Mouse (Mus musculus) MEL (cell line): ENCODE data around the gene Mtmr10. TPM values are rescaled to one million over a fixed set of nuclear protein-coding genes. Genes with fewer than 3 reads are reported as not detected.

ENCODE experiments used
- DNase-seq: peaks from one replicate; pipeline ENCODE4 v3.0.0; 2011; ENCODE audit warnings: low read depth, low spot score
- H3K27ac ChIP-seq: 2 replicates; pipeline ENCODE4 v1.5.1; 2012; ENCODE audit warnings: low read depth, mild to moderate bottlenecking, control low read depth, low read length, moderate library complexity; ENCODE audit not compliant: control insufficient read depth
- H3K27me3 ChIP-seq, 2 experiments: fragments of 150-350 bp in 1 of 2; sonication (generic) in 1 of 2; 2 replicates each; pipeline ENCODE4 v1.6.1; 2012; ENCODE audit warnings: low read length in 2 of 2, mild to moderate bottlenecking in 2 of 2, improper control_type of control experiment in 1 of 2, moderate library complexity in 1 of 2; ENCODE audit not compliant: insufficient read depth in 2 of 2, control insufficient read depth in 1 of 2
- H3K36me3 ChIP-seq, 2 experiments: 2 replicates each; pipeline ENCODE4 v1.6.1; 2012 to 2014; ENCODE audit warnings: low read length in 2 of 2, improper control_type of control experiment in 1 of 2, inconsistent platforms in 1 of 2, mild to moderate bottlenecking in 1 of 2; ENCODE audit not compliant: insufficient read depth in 2 of 2, control insufficient read depth in 1 of 2
- H3K4me1 ChIP-seq, 2 experiments: fragments of 150-350 bp in 1 of 2; sonication (generic) in 1 of 2; 2 replicates each; pipeline ENCODE4 v1.6.1; 2012; ENCODE audit warnings: low read length in 2 of 2, improper control_type of control experiment in 1 of 2, mild to moderate bottlenecking in 1 of 2; ENCODE audit not compliant: insufficient read depth in 2 of 2, control insufficient read depth in 1 of 2
- H3K4me3 ChIP-seq, 2 experiments: fragments of 150-350 bp in 1 of 2; sonication (generic) in 1 of 2; 2 replicates each; pipeline ENCODE4 v1.5.1; 2012; ENCODE audit warnings: low read depth in 2 of 2, low read length in 2 of 2, mild to moderate bottlenecking in 2 of 2, moderate library complexity in 2 of 2, control low read depth in 1 of 2, improper control_type of control experiment in 1 of 2; ENCODE audit not compliant: control insufficient read depth in 1 of 2, insufficient read depth in 1 of 2
- H3K79me2 ChIP-seq: 2 replicates; pipeline ENCODE4 v1.6.1; 2012; ENCODE audit warnings: mild to moderate bottlenecking, low read length, moderate library complexity; ENCODE audit not compliant: control insufficient read depth, poor library complexity, insufficient read depth
- H3K9ac ChIP-seq: 2 replicates; pipeline ENCODE4 v1.6.1; 2012; ENCODE audit warnings: low read depth, mild to moderate bottlenecking, control low read depth, low read length, moderate library complexity; ENCODE audit not compliant: control insufficient read depth, poor library complexity, severe bottlenecking
- H3K9me3 ChIP-seq: fragments of 150-350 bp; sonication (generic); replicated peaks from 2 replicates; pipeline ENCODE4 v1.6.1; 2012; ENCODE audit warnings: mild to moderate bottlenecking, low read length, improper control_type of control experiment, moderate library complexity; ENCODE audit not compliant: insufficient read depth
- CHD1 ChIP-seq: IDR thresholded peaks from 2 replicates; pipeline ENCODE4 v1.6.1; 2012; ENCODE audit warnings: low read depth, mild to moderate bottlenecking, inconsistent platforms, low read length, improper control_type of control experiment
- E2F4 ChIP-seq: IDR thresholded peaks from 2 replicates; pipeline ENCODE4 v1.6.1; 2011; ENCODE audit warnings: low read depth, low read length, improper control_type of control experiment, borderline replicate concordance
- EP300 ChIP-seq, 2 experiments: IDR thresholded peaks; 2 replicates each; pipeline ENCODE4 v1.6.1; 2011; ENCODE audit warnings: improper control_type of control experiment in 2 of 2, low read length in 2 of 2, low read depth in 1 of 2, mild to moderate bottlenecking in 1 of 2
- GABPA ChIP-seq: IDR thresholded peaks from 2 replicates; pipeline ENCODE4 v1.6.1; 2012; ENCODE audit warnings: low read depth, mild to moderate bottlenecking, inconsistent platforms, low read length, improper control_type of control experiment, moderate library complexity
- GATA1 ChIP-seq: IDR thresholded peaks from 2 replicates; pipeline ENCODE4 v1.6.1; 2011; ENCODE audit warnings: low read depth, low read length, improper control_type of control experiment
- HCFC1 ChIP-seq: IDR thresholded peaks from 2 replicates; pipeline ENCODE4 v1.6.1; 2012; ENCODE audit warnings: low read depth, mild to moderate bottlenecking, inconsistent platforms, low read length, improper control_type of control experiment, moderate library complexity
- JUND ChIP-seq: IDR thresholded peaks from 2 replicates; pipeline ENCODE4 v1.6.1; 2011; ENCODE audit warnings: low read depth, mild to moderate bottlenecking, improper control_type of control experiment, low read length
- MAFK ChIP-seq: IDR thresholded peaks from 2 replicates; pipeline ENCODE4 v1.6.1; 2011; ENCODE audit warnings: low read depth, mild to moderate bottlenecking, low read length, improper control_type of control experiment, borderline replicate concordance
- MAZ ChIP-seq: IDR thresholded peaks from 2 replicates; pipeline ENCODE4 v1.6.1; 2012; ENCODE audit warnings: low read depth, mild to moderate bottlenecking, inconsistent platforms, low read length, improper control_type of control experiment
- MEF2A ChIP-seq: IDR thresholded peaks from 2 replicates; pipeline ENCODE4 v1.6.1; 2014; ENCODE audit warnings: low read depth, mild to moderate bottlenecking, inconsistent platforms, low read length, improper control_type of control experiment; ENCODE audit not compliant: poor library complexity, insufficient replicate concordance, severe bottlenecking; ENCODE audit errors: extremely low read depth
- MXI1 ChIP-seq: IDR thresholded peaks from 2 replicates; pipeline ENCODE4 v1.6.1; 2011; ENCODE audit warnings: mild to moderate bottlenecking, low read depth, low read length, improper control_type of control experiment
- NELFE ChIP-seq: IDR thresholded peaks from 2 replicates; pipeline ENCODE4 v1.6.1; 2011; ENCODE audit warnings: low read depth, low read length, improper control_type of control experiment
- POLR2A ChIP-seq, 2 experiments: IDR thresholded peaks; 2 replicates each; pipeline ENCODE4 v1.6.1; 2011 to 2012; ENCODE audit warnings: low read length in 2 of 2, mild to moderate bottlenecking in 2 of 2, control low read depth in 1 of 2, improper control_type of control experiment in 1 of 2, low read depth in 1 of 2, moderate library complexity in 1 of 2; ENCODE audit not compliant: control insufficient read depth in 1 of 2, insufficient read depth in 1 of 2, poor library complexity in 1 of 2
- RAD21 ChIP-seq: IDR thresholded peaks from 2 replicates; pipeline ENCODE4 v1.6.1; 2011; ENCODE audit warnings: mild to moderate bottlenecking, low read depth, low read length, improper control_type of control experiment
- RCOR1 ChIP-seq: IDR thresholded peaks from 2 replicates; pipeline ENCODE4 v1.6.1; 2012; ENCODE audit warnings: low read depth, mild to moderate bottlenecking, inconsistent platforms, low read length, improper control_type of control experiment
- SMC3 ChIP-seq: IDR thresholded peaks from 2 replicates; pipeline ENCODE4 v1.6.1; 2011; ENCODE audit warnings: low read depth, low read length, improper control_type of control experiment
- TBP ChIP-seq: IDR thresholded peaks from 2 replicates; pipeline ENCODE4 v1.8.0; 2011; ENCODE audit warnings: low read depth, low read length, improper control_type of control experiment
- TCF12 ChIP-seq: IDR thresholded peaks from 2 replicates; pipeline ENCODE4 v1.6.1; 2014; ENCODE audit warnings: low read depth, mild to moderate bottlenecking, inconsistent platforms, low read length, improper control_type of control experiment, moderate library complexity
- UBTF ChIP-seq: IDR thresholded peaks from 2 replicates; pipeline ENCODE4 v1.6.1; 2012; ENCODE audit warnings: low read depth, mild to moderate bottlenecking, inconsistent platforms, low read length, improper control_type of control experiment, moderate library complexity, borderline replicate concordance; ENCODE audit not compliant: insufficient read depth
- USF2 ChIP-seq, 2 experiments: IDR thresholded peaks; 2 replicates each; pipeline ENCODE4 v1.6.1; 2011 to 2012; ENCODE audit warnings: improper control_type of control experiment in 2 of 2, low read length in 2 of 2, borderline replicate concordance in 1 of 2, inconsistent platforms in 1 of 2, low read depth in 1 of 2, mild to moderate bottlenecking in 1 of 2; ENCODE audit not compliant: insufficient read depth in 1 of 2
- ZKSCAN1 ChIP-seq: IDR thresholded peaks from 2 replicates; pipeline ENCODE4 v1.6.1; 2012; ENCODE audit warnings: low read depth, mild to moderate bottlenecking, inconsistent platforms, low read length, improper control_type of control experiment, moderate library complexity
- ZMIZ1 ChIP-seq: IDR thresholded peaks from 2 replicates; pipeline ENCODE4 v1.6.1; 2012; ENCODE audit warnings: low read depth, mild to moderate bottlenecking, inconsistent platforms, low read length, improper control_type of control experiment, moderate library complexity
- polyA plus RNA-seq, 2 experiments: library from polyadenylated mRNA; stranded (reverse) in 1 of 2; unstranded in 1 of 2; fragments of >175 nt in 1 of 2; fragments of >200 nt in 1 of 2; gene quantifications; 2 replicates each; pipeline versions ENCODE4 v1.2.1 to v1.2.4; 2012; ENCODE audit warnings: low replicate concordance in 2 of 2, low read depth in 1 of 2; ENCODE audit not compliant: insufficient read length in 2 of 2, insufficient read depth in 1 of 2, missing spikeins in 1 of 2
- total RNA-seq: library from RNA; depleted of rRNA; stranded (reverse); fragments of 300-350 nt; gene quantifications from 2 replicates; pipeline ENCODE4 v1.2.3, GENCODE M21; 2012

Mtmr10 gene
- total and polyA plus RNA-seq, 3 experiments, result 1.7 to 2.4 TPM; not detected in 1

DNA sequence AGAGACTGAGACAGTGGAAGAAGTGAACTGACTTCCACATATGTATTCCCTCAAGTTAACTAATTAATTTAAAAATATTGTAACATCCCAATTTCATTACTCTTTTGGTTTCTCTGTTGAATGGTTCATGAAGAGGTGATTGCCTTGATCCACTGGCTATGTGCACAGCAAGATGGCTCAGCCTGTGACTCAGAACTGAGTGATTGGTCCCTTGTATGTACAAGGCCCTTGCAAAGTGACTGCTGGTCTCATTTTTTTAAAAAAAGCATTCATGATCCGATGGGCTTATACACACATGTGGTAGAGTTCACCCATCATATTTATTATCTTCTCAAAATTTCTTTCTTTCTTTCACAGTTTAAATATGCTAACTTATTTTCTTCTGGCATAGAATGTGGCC lies 8.9 kb upstream of the Mtmr10 start:
- no peaks in the 10 kb centered on the region for H3K4me1 ChIP-seq
- H3K27ac ChIP-seq, result no peak overlapping the region
- no peaks in the 10 kb centered on the region for H3K9me3 ChIP-seq
- DNase-seq, result no peak
- no peaks in the 10 kb centered on the region for H3K36me3 ChIP-seq
- TF ChIP-seq NELFE (no peak), MEF2A (no peak), GABPA (no peak), UBTF (no peak), E2F4 (no peak), TBP (no peak), SMC3 (no peak), MAFK (no peak), HCFC1 (no peak), RAD21 (no peak), USF2 (IDR thresholded peaks at IDR 0.05; ENCODE audit: borderline replicate concordance in 1 of 2, insufficient read depth in 1 of 2, low read depth in 1 of 2, low read length in 2 of 2) (no peak)
- H3K9ac ChIP-seq, result no peak overlapping the region
- no peak overlapping the region for H3K4me3 ChIP-seq
- H3K27me3 ChIP-seq, result peaks cover 0 to 4% of the 10 kb centered on the region in 2 experiments; a peak in 2 of 4 replicates
- H3K79me2 ChIP-seq, result no peaks in the 10 kb centered on the region

DNA sequence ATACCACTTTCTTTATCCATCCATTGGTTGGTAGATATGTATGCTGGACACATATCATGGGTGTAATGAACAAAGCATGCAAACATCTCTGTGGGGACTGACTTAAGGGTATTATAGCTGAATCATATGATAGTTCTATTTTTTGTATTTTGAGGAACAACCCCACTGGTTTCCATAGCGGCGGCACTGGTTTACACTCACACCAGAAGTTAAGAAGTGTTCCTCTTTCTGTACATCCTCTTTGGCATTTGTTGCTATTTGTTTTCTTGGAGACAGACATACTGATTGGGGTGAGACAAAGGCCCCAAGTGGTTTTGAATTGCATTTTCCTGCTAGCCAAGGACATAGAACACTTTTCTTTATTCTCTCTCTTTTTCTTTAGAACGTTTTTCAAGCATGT lies 7.9 kb upstream of the Mtmr10 start:
- no peaks in the 10 kb centered on the region for H3K79me2 ChIP-seq
- TF ChIP-seq SMC3 (no peak), EP300 (IDR thresholded peaks at IDR 0.05; ENCODE audit: low read depth in 1 of 2, low read length in 2 of 2) (no peak), USF2 (IDR thresholded peaks at IDR 0.05; ENCODE audit: borderline replicate concordance in 1 of 2, insufficient read depth in 1 of 2, low read depth in 1 of 2, low read length in 2 of 2) (no peak), TCF12 (no peak), MAZ (no peak), POLR2A (IDR thresholded peaks at IDR 0.05; ENCODE audit: control insufficient read depth in 1 of 2, insufficient read depth in 1 of 2, low read depth in 1 of 2, low read length in 2 of 2, poor library complexity in 1 of 2) (no peak), ZMIZ1 (no peak), RAD21 (no peak), JUND (no peak), CHD1 (no peak), RCOR1 (no peak), MXI1 (no peak), GATA1 (no peak), ZKSCAN1 (no peak), UBTF (no peak)
- peaks cover 0 to 4% of the 10 kb centered on the region in 2 experiments; a peak in 2 of 4 replicates for H3K27me3 ChIP-seq
- H3K4me3 ChIP-seq, result no peak overlapping the region
- no peak overlapping the region for H3K9ac ChIP-seq
- peak; percentile 63 for DNase-seq
- no peaks in the 10 kb centered on the region for H3K9me3 ChIP-seq
- H3K27ac ChIP-seq, result no peak overlapping the region
- no peaks in the 10 kb centered on the region for H3K36me3 ChIP-seq
- no peaks in the 10 kb centered on the region for H3K4me1 ChIP-seq
